Mouse (Mus musculus) mouse trophoblast stem cell (cell line): ENCODE data around the gene Padi2.

Experiments
- in situ Hi-C, 2 experiments: fragments of 300-500 bp; cut with MseI, MboI; formaldehyde crosslinking; loops; 2 replicates in 1 of 2; 3 replicates in 1 of 2; pipeline ENCODE4 v1.15.1; 2025

Padi2 gene

GRCm38 (mm10) chr4:140917451-140917850, 11.3 kb downstream of the Padi2 start:
- in situ Hi-C loops: no loop called here

- in situ Hi-C loops: no loop called here
Measured at GRCm38 (mm10) chr4:140919974-140920836, 14.1 kb downstream of the Padi2 start.

GRCm38 (mm10) chr4:140922508-140922907, 16.4 kb downstream of the Padi2 start:
- in situ Hi-C loops: no loop called here

GRCm38 (mm10) chr4:140925648-140926047, 19.5 kb downstream of the Padi2 start:
- in situ Hi-C loops: no loop called here

DNA sequence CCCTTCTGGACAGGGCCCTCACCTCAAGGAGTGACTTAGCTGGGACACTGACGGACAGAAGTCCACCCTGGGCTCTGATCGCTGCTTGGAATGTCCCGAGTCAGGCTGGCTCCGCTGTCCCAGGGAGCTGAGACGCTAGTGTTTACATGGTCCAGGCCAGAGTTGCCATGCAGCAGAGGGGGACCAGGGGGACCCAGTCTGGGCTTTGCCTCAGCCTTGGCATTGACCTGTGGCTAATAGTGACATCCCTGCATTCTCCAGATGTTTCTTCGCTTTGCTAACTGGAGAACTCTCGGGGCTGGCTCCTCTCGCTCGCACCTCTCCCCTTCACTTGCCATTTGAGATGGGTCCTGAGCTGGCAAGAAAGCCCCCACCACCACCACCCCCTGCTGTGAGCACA, 22.2 kb downstream of the Padi2 start:
- in situ Hi-C loops: no loop called here

GRCm38 (mm10) chr4:140929745-140930144, 23.6 kb downstream of the Padi2 start:
- in situ Hi-C loops: no loop called here

DNA sequence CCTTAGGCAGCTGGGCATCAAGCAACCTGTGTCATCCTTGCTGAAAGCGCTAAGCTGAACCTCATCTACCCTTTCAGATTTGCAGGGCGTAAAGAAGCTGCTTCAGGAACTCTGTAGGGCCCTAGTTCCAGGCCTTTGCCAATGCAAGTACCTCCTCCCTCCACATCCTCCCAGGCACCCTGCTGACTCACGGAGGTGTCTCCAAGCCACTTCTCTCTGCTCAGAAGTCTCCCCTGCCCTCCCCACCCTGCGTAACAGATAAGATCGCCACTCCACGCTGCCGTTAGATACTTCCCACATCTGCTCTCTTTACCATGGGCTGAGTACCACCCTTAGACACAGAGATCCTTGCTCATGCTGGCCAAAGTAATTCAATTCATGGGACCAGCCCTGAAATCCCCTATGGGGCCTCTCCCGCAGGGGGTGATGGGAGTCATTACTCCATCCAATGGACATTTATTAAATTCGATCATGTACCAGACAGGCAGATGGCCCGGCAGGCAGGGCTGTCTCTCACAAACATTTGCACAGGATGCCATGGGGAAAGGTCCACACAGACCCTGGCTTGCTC, 24.8 kb downstream of the Padi2 start:
- in situ Hi-C loops: no loop called here

- in situ Hi-C loops: no loop called here
Measured at GRCm38 (mm10) chr4:140935643-140936042, 29.5 kb downstream of the Padi2 start.

DNA sequence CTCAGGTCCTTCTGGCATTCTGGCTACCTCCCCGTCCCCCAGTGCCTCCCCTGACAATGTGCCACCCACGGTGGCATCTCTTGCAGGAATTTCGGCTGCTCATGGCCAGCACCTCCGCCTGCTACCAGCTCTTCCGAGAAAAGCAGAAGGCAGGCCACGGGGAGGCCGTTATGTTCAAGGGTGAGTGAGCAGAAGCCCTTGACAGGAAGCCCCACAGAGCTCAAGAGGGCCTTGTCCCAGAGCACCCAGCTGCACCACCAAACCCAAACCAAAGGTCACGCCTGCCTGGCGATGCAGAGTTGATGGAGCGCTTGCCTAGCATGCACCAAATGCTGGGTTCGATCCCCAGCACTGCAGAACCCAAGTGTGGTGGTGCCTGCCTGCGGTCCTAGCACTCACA, 38.2 kb downstream of the Padi2 start:
- in situ Hi-C loops: no loop called here

DNA sequence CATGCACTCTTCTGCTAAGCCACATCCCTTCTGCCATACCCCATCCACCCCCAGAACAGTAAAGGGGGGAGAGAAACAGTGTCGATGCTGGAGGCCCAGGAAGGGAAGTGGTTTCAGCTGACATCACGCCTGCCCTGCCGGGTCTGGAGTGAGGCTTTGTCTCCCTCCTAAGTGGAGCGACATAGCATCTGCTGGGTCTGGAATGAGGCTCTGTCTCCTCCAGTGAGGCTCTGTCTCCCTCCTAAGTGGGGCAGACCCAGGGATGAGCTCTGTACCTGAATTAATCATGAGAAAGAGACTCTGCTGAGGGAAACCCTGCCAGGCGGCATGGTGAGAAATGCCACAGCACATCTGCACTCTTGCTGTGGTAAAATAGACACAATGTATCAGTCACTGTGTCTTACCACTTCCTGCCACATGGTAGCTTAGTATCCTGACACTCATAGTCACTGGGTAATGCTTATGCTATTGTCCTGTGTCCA, 38.9 kb downstream of the Padi2 start:
- in situ Hi-C loops: loop anchor here in 1 of 2 experiments (5.0 kb wide), 1 partner anchor 33 kb away; no protein-coding TSS in a partner anchor

DNA sequence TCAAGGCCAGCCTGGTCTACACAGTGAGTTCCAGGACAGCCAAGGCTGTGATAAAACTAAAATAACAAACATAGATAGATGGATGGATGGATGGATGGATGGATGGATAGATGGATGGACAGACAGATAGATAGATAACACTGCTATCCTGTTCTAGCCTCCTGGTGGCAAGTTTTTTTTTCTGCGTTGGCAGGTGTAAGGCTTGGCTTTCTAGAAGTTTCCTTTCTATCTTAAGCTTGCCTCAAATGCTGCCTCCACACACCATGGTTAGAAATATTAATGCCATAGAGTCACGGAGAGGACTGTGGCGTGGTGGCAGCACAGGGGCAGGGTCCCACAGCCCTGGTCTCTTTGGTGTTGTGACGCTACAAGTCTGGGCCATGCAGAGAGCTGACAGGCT, 39.4 kb downstream of the Padi2 start:
- in situ Hi-C loops: loop anchor here in 1 of 2 experiments (5.0 kb wide), 1 partner anchor 33 kb away; no protein-coding TSS in a partner anchor

DNA sequence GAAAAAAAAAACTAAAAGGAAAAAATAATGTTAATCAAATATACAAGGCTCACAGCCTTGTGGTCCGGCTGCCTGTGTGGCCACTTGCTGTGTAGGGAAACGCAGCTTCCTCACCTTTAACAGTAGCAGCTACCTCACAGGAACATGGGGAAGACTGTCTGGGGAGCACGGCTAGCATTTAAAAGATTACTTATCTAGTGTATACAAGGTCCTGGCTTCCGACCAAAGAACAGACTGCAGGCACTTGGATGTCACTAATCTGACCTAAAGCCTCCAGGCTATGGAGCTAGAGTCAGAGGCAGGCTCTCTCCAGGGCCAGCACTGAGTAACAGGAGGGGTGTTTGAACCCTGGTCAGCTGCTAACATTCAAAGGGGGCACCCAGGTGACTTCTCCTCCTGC, 39.9 kb downstream of the Padi2 start:
- in situ Hi-C loops: loop anchor here in 1 of 2 experiments (5.0 kb wide), 1 partner anchor 34 kb away; no protein-coding TSS in a partner anchor

DNA sequence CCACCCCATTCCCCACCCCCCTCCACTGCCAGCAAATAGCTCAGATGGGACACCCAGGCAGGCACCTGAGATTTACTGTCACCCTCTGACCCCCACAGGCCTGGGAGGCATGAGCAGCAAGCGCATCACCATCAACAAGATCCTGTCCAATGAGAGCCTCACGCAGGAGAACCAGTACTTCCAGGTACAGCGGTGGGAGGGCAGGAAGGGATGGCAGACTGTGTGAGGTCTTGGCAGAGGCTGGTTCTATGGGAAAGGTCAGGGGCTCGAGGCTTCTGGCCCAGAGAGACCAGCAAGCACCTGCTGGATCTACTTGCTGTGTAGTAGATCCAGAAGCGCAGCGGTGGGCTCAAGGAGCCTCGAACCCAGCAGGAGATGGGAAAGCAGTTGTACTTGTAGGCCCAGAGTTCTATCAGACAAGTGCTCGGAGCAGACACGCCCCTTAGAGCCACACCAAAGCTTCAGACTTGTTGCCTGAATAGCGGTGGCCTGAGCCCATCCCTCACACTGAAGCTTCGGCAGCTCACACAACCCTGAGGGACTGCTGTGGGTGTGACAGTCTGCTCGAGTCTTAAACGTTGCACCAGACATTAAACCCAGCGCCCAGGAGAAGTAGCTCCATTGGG, 40.5 kb downstream of the Padi2 start:
- in situ Hi-C loops: loop anchor here in 1 of 2 experiments (5.0 kb wide), 1 partner anchor 34 kb away; no protein-coding TSS in a partner anchor

- in situ Hi-C loops: loop anchor here in 1 of 2 experiments (5.0 kb wide), 1 partner anchor 35 kb away; no protein-coding TSS in a partner anchor
Measured at GRCm38 (mm10) chr4:140947487-140948440, 41.6 kb downstream of the Padi2 start.

DNA sequence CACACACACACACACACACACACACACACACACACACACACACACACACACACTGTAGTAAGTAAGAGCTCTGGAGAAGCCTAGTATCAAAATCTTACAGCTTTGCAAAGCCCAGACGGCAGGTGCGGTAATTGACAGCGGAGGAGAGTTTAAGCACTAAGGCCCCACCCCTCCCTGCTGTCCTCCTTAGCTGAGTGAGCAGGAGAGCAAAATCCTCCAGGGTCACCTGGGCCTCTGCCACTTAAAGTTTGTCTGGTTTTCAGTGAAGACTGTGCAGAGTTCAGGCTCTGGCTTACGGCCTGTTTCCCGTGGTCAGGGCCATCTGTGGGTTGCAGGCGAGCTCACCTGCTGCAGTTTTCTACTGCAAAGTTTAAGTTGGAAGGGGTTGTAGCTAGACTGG, 42.3 kb downstream of the Padi2 start:
- in situ Hi-C loops: loop anchor here in 1 of 2 experiments (5.0 kb wide), 1 partner anchor 36 kb away; no protein-coding TSS in a partner anchor

DNA sequence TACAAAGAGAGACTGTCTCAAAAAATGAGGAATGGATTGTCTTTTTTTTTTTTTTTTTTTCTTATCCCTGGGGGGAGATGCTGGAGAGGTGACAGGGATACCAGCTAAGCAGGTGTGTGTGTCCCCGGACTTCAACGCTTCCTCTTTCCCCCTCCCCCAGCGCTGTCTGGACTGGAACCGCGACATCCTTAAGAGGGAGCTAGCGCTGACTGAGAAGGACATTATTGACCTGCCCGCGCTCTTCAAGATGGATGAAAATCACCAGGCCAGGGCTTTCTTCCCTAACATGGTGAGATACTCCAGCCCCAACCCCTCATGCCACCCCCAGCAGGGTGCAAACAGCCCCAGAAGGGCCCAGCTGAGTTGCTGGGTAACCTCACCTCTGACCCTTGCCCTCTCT, 42.9 kb downstream of the Padi2 start:
- in situ Hi-C loops: loop anchor here in 1 of 2 experiments (5.0 kb wide), 1 partner anchor 37 kb away; no protein-coding TSS in a partner anchor

- in situ Hi-C loops: loop anchor here in 1 of 2 experiments (5.0 kb wide), 1 partner anchor 37 kb away; no protein-coding TSS in a partner anchor
Measured at GRCm38 (mm10) chr4:140949616-140950015, 43.5 kb downstream of the Padi2 start.

DNA sequence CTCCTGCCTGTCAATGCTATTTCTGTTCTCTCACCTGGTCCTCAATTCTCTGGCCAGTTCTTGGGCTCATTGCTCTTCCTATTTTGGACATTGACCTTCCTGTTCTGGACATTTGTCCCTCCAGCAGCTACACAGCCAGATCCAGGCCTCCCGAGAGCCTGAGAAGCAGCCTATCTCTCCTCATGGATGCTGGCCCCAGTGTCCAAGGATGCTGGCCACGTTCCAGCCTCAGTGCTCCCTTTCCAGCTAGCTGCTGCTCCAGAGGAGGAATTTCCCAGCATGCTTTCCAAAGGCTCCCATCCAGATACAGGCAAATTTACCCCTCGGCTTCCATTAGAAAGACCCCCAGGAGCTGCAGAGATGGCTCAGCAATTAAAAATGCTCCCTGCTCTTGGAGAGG, 44.4 kb downstream of the Padi2 start:
- in situ Hi-C loops: no loop called here

DNA sequence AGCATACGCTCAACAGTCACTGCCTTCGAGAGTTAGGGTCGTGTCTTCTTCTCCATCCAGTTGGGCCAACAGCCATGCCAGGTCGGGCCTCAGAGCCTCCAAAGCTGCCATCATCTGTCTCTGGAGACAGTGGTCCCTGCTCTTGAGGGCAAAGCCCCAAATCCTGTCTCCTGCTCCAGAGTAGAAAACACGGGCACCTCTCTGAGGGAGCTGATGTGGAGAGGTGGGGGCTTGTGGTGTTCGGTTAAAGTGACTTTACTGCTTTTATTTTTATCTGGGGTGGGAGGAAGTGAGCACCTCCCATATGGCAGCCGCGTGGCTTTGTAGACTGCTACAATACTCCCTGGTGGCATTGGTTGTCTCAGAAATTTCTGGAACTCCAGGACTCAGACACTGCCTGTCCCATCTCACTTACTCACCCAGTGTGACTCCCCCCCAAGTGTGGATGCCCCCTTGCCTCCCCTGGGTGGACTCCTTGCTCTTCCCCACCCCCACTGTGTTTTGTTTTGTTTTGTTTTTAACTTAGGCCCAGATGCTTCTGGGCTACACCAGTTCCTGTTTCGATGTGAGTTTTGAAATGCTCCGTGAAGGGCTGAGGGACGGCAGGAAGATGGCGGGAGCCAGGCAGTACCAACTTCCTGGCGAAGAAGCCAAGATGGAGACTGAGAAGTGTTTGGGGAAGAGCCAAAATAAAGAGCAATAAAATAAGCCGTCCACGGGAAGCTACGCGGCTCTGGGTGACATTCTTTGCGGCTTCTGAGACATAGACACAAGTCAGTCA, 45.9 kb downstream of the Padi2 start:
- in situ Hi-C loops: no loop called here

- in situ Hi-C loops: no loop called here
Measured at GRCm38 (mm10) chr4:140957131-140957702, 51.1 kb downstream of the Padi2 start.
